Mouse (Mus musculus) thymus, adult 2 months (tissue): ENCODE measurements around the gene Tgm7. TPM values are rescaled to one million over a fixed set of nuclear protein-coding genes. Genes with fewer than 3 reads are reported as not detected.

ENCODE experiments used
- DNase-seq: peaks from one replicate; pipeline ENCODE4 v3.0.0; 2021
- H3K27ac ChIP-seq: fragments of 200-500 bp; 2 replicates; pipeline ENCODE4 v1.5.1; 2012; ENCODE audit warnings: low read length, control low read depth; ENCODE audit not compliant: control insufficient read depth, insufficient read depth
- H3K27me3 ChIP-seq: fragments of 200-500 bp; 2 replicates; pipeline ENCODE4 v1.6.1; 2012; ENCODE audit warnings: mild to moderate bottlenecking, low read length, moderate library complexity, mixed read lengths; ENCODE audit not compliant: control insufficient read depth, insufficient read depth
- H3K36me3 ChIP-seq: fragments of 200-500 bp; 2 replicates; pipeline ENCODE4 v1.6.1; 2012; ENCODE audit warnings: mild to moderate bottlenecking, low read length, moderate library complexity; ENCODE audit not compliant: control insufficient read depth, insufficient read depth
- H3K4me1 ChIP-seq: fragments of 200-500 bp; replicated peaks from 2 replicates; pipeline ENCODE4 v1.6.1; 2012; ENCODE audit warnings: low read length; ENCODE audit not compliant: control insufficient read depth, insufficient read depth
- H3K4me3 ChIP-seq: fragments of 200-500 bp; 2 replicates; pipeline ENCODE4 v1.5.1; 2012; ENCODE audit warnings: mild to moderate bottlenecking, low read length, control low read depth, moderate library complexity; ENCODE audit not compliant: control insufficient read depth, insufficient read depth
- CTCF ChIP-seq: fragments of 200-500 bp; IDR thresholded peaks from 2 replicates; pipeline ENCODE4 v1.5.1; 2012; ENCODE audit warnings: mild to moderate bottlenecking, control low read depth, low read length, moderate library complexity, borderline replicate concordance; ENCODE audit not compliant: control insufficient read depth, poor library complexity, insufficient read depth; ENCODE audit errors: extremely low read depth
- POLR2A ChIP-seq: fragments of 200-500 bp; IDR thresholded peaks from 2 replicates; pipeline ENCODE4 v1.6.1; 2012; ENCODE audit warnings: mild to moderate bottlenecking, low read length, control low read depth, moderate library complexity; ENCODE audit not compliant: control insufficient read depth, poor library complexity, insufficient read depth; ENCODE audit errors: extremely low read depth
- WGBS: fragments of 180-500 bp; shearing (Covaris S2); methylation state at CpG from one replicate; pipeline ENCODE4 v1.1.7; 2018; 5-methylcytosine and 5-hydroxymethylcytosine counted together
- polyA plus RNA-seq: library from polyadenylated mRNA; depleted of rRNA; stranded (reverse); fragments of >200 nt; gene quantifications from 2 replicates; pipeline ENCODE4 v1.2.3, GENCODE M21; 2012

Tgm7 gene
- polyA plus RNA-seq, 1 experiment = 0.34 TPM

DNA sequence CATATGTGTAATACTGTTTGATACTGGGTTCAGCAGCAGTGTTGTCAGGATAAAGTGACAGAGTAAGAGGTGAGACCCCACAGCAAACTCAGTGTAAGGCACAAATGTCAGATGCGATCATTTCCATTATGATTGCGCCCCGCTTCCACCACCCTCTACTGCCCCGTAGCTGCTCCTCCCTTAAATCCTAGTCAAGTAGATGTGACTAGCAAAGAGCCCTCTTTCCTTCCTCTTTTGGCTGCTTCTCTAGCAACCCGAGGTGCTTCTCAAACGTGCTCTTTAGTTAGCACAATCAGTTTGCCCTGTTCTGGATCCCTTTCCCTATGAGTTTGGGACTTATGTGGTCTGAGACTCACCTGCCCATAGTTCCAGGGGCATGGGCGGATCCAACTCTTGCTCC lies 34.8 kb downstream of the Tgm7 start:
- Histone ChIP-seq H3K36me3 (no peaks in the 10 kb centered on the region), H3K4me1 (no peaks in the 10 kb centered on the region), H3K4me3 (no peak overlapping the region), H3K27ac (no peak overlapping the region), H3K27me3 (no peaks in the 10 kb centered on the region)
- TF ChIP-seq CTCF (no peak), POLR2A (no peak)
- 28% methylated on average over 7 of the region's 7 CpGs for WGBS
- DNase-seq = no peak

DNA sequence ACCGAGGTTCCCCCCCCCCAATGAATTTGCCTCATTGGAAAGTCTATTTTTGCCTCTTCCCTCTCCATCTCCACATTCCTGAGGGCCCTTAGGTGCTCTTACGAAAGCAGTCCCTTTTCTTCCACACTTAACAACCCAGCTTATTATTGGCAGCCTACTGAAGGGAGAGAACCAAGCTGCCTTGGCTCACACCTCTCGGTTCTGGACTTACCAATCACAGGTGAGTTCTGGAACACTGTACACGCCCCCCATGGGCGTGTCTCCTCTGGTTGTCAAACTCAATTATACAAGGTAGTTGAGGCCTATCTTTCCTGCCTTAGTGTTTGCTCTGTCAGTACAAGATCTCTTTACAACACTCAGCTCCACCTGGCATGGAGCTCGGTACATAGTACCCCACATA lies 37.7 kb downstream of the Tgm7 start:
- 95% methylated on average over 6 of the region's 6 CpGs for WGBS

DNA sequence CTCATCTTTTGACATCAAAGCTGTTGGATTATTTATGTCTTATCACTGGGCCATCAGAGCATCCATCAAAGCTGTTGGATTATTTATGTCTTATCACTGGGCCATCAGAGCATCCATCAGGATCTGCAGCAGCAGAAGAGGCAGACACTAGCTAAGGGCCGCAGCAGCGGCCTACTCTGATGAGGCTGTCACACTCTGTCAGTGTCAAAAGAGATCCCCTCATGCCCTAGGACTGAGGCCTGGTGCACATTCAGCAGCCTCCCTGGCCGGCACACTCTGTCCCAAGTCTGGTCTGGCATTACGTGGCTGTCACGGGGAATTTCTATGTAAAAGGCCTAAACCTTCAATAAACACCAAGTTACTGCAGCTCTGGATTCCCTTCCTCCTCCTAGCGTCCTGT lies 40.1 kb downstream of the Tgm7 start:
- no peak for DNase-seq
- Histone ChIP-seq H3K36me3 (no peaks in the 10 kb centered on the region), H3K27me3 (no peaks in the 10 kb centered on the region), H3K4me1 (no peaks in the 10 kb centered on the region), H3K27ac (no peak overlapping the region), H3K4me3 (no peak overlapping the region)
- no peak for TF ChIP-seq POLR2A
- no peak for TF ChIP-seq CTCF
- WGBS = 96% methylated on average over 6 of the region's 6 CpGs

More for the DNA sequence above, 37.7 kb downstream of the Tgm7 start:
- no peak for DNase-seq
- Histone ChIP-seq H3K27ac (no peak overlapping the region), H3K4me3 (no peak overlapping the region), H3K27me3 (no peaks in the 10 kb centered on the region), H3K4me1 (no peaks in the 10 kb centered on the region), H3K36me3 (no peaks in the 10 kb centered on the region)
- no peak for TF ChIP-seq POLR2A
- TF ChIP-seq CTCF = no peak

DNA sequence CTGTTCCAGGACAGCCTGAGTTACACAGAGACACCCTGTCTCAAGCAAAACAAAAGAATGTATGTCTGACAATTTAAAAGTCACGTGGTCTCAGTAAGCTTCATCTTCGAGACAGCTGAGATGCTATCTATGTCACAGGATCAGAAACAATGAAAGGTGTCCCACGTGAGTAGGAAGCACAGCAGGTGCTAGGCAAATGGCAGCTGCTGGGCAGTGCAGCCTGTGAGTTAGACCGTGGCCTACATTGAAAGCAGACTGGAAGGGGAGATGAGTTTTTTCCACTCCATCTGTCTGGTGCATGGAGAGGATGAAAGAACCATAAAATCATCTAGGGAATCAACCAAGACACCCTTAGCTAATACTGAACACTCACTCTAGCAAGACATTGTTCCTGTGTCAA lies 42.5 kb downstream of the Tgm7 start:
- Histone ChIP-seq H3K27ac (no peak overlapping the region), H3K27me3 (no peaks in the 10 kb centered on the region), H3K4me3 (no peak overlapping the region), H3K36me3 (no peaks in the 10 kb centered on the region), H3K4me1 (no peaks in the 10 kb centered on the region)
- 39% methylated on average over 4 of the region's 4 CpGs for WGBS
- TF ChIP-seq POLR2A = no peak
- no peak for TF ChIP-seq CTCF
- DNase-seq = peak; percentile 13

DNA sequence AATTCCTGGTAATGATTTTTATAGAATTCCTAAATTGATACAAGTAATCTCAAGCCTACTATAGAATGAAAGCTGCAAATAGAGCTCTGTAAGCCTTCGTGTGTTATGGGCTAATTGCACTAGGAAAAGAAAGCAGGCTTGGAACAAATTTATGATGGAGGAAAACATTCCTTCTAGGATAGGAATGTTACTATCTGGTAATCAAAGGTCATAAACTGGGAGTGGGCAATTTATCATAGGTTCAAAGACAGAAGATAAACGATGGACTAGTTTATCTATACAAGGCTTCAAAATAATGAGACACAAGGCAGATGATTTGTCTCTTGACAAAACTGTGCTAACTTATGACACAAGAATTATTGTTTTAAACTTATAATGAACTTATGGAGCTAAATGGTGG lies 48.3 kb downstream of the Tgm7 start:
- no peaks in the 10 kb centered on the region for H3K27me3 ChIP-seq
- no peaks in the 10 kb centered on the region for H3K4me1 ChIP-seq
- H3K4me3 ChIP-seq = no peak overlapping the region
- TF ChIP-seq CTCF = no peak
- TF ChIP-seq POLR2A = no peak
- H3K27ac ChIP-seq = no peak overlapping the region
- no peak for DNase-seq
- no peaks in the 10 kb centered on the region for H3K36me3 ChIP-seq
- WGBS = 95% methylated on average over 2 of the region's 2 CpGs

DNA sequence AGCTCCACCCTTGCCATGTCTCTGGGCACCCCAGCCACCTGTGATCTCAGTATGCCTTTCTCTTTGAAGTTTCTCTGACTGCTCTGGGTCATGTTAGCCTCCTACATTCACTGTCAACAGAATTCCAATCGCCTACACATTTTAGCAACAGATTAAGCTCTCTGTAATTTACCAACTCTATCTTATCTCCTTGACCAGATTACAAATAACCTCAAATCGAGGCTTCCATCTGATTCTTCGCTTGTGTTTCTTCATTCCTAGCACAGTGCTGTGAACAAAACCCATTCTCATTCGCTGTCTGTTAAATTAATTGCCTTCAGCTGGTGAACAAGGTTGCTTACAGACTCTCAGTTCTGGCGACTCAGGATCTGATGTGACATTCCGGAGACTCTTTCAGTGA lies 51.6 kb downstream of the Tgm7 start:
- WGBS = 91% methylated on average over 6 of the region's 6 CpGs
- Histone ChIP-seq H3K36me3 (no peaks in the 10 kb centered on the region), H3K27me3 (no peaks in the 10 kb centered on the region), H3K27ac (no peak overlapping the region), H3K4me1 (no peaks in the 10 kb centered on the region), H3K4me3 (no peak overlapping the region)
- no peak for DNase-seq
- no peak for TF ChIP-seq CTCF
- TF ChIP-seq POLR2A = no peak

DNA sequence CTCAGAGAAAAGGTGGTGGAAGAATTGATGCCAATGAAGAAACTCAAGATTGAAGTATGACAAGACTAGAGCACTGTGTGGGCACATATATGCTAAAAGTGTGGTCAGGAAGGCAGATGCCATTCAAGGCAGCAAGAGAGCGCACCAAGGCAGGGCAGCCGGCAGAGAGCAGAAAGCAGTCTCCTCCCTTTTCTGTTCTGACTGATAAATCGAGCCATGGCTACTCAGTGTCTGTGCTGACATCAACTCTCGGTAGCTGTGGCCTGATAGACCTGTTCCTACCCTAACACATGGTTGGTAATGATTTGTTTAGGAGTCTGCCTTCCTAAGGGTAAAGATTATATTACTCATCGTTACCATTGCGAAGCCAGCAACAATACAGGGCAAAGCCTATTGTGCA lies 53.7 kb downstream of the Tgm7 start:
- no peak for TF ChIP-seq CTCF
- TF ChIP-seq POLR2A = no peak
- no peaks in the 10 kb centered on the region for H3K27me3 ChIP-seq
- H3K4me1 ChIP-seq = no peaks in the 10 kb centered on the region
- H3K4me3 ChIP-seq = no peak overlapping the region
- H3K36me3 ChIP-seq = no peaks in the 10 kb centered on the region
- WGBS = 90% methylated on average over 6 of the region's 6 CpGs
- no peak for DNase-seq
- H3K27ac ChIP-seq = no peak overlapping the region
